In genomic region chr3:135439651-135440050, GRCm38 (mm10) we compare ENCODE assay signal across 8 mouse cellular contexts. TPM values are rescaled to one million over a fixed set of nuclear protein-coding genes. Genes with fewer than 3 reads are reported as not detected.
DNase-seq lines count a peak whose midpoint lies in the region; ATAC-seq and TF ChIP-seq lines count a peak whose summit lies in the region.

No protein-coding gene starts in this region.

- H3K9me3 ChIP-seq in embryonic facial prominence, embryonic 11.5 days (replicated peaks; ENCODE audit: control insufficient read depth, low read length), result no peaks in the 10 kb centered on the region
- H3K9me3 ChIP-seq in hindbrain, postnatal 0 days (ENCODE audit: low read length), result no peaks in the 10 kb centered on the region

- DNase-seq in left cerebral cortex, adult 2 months (ENCODE audit: extremely low spot score in 1 of 2, low spot score in 2 of 2), result no peak
- DNase-seq in left cerebral cortex, postnatal 25 days (ENCODE audit: low spot score in 2 of 2), result no peak
- DNase-seq in embryonic facial prominence, embryonic 11.5 days (ENCODE audit: low spot score), result no peak
- no peak for DNase-seq in hindbrain, postnatal 0 days (ENCODE audit: low spot score)
- DNase-seq in cerebellum, adult 8-10 months, result no peak
- DNase-seq in frontal cortex, postnatal 25 days (ENCODE audit: low spot score in 2 of 2), result no peak
- no peak for DNase-seq in kidney, adult 11 months

- H3K27me3 ChIP-seq in embryonic facial prominence, embryonic 11.5 days (ENCODE audit: control insufficient read depth, insufficient read depth, low read length), result no peaks in the 10 kb centered on the region
- no peaks in the 10 kb centered on the region for H3K27me3 ChIP-seq in hindbrain, postnatal 0 days (ENCODE audit: insufficient read depth, low read length)
- no peaks in the 10 kb centered on the region for H3K27me3 ChIP-seq in myocyte (ENCODE audit: control insufficient read depth, insufficient read depth, insufficient read length)

- TF ChIP-seq POLR2A in myocyte (IDR thresholded peaks at IDR 0.05; ENCODE audit: insufficient read length, low read depth), result no peak

- H3K9ac ChIP-seq in embryonic facial prominence, embryonic 11.5 days (replicated peaks; ENCODE audit: low read length), result peak overlapping the region; percentile 93
- H3K9ac ChIP-seq in hindbrain, postnatal 0 days (replicated peaks; ENCODE audit: low read length), result peak overlapping the region; percentile 81

- no peaks in the 10 kb centered on the region for H3K4me1 ChIP-seq in embryonic facial prominence, embryonic 11.5 days (ENCODE audit: control insufficient read depth, insufficient read depth, low read length)
- H3K4me1 ChIP-seq in hindbrain, postnatal 0 days (ENCODE audit: insufficient read depth, low read length), result no peaks in the 10 kb centered on the region

- H3K4me3 ChIP-seq in left cerebral cortex, adult 2 months, result peak overlapping the region; percentile 87
- peak overlapping the region; percentile 80 for H3K4me3 ChIP-seq in embryonic facial prominence, embryonic 11.5 days (ENCODE audit: low read depth, low read length)
- H3K4me3 ChIP-seq in hindbrain, postnatal 0 days (ENCODE audit: low read length), result peak overlapping the region; percentile 96
- H3K4me3 ChIP-seq in myocyte, result peak overlapping the region; percentile 98

- H3ac ChIP-seq in myocyte (ENCODE audit: control insufficient read depth, insufficient read length), result peak overlapping the region; percentile 94

- no peaks in the 10 kb centered on the region for H3K36me3 ChIP-seq in embryonic facial prominence, embryonic 11.5 days (replicated peaks; ENCODE audit: control insufficient read depth, insufficient read depth, low read depth, low read length)
- no peaks in the 10 kb centered on the region for H3K36me3 ChIP-seq in hindbrain, postnatal 0 days (ENCODE audit: insufficient read depth, low read length)
- H3K36me3 ChIP-seq in myocyte (ENCODE audit: control insufficient read depth, insufficient read depth), result peaks cover 31% of the 10 kb centered on the region

- peak overlapping the region; percentile 46 for H3K4me2 ChIP-seq in embryonic facial prominence, embryonic 11.5 days (ENCODE audit: low read depth, low read length)
- H3K4me2 ChIP-seq in hindbrain, postnatal 0 days (ENCODE audit: low read depth, low read length), result peak overlapping the region; percentile 77
- peak overlapping the region; percentile 70 for H3K4me2 ChIP-seq in myocyte (ENCODE audit: low read depth)

- H3K27ac ChIP-seq in left cerebral cortex, adult 2 months, result peak overlapping the region; percentile 99
- peak overlapping the region; percentile 99 for H3K27ac ChIP-seq in embryonic facial prominence, embryonic 11.5 days (replicated peaks; ENCODE audit: low read depth, low read length)
- H3K27ac ChIP-seq in hindbrain, postnatal 0 days, result peak overlapping the region; percentile 99

- intact Hi-C loops in left cerebral cortex, adult 2 months (cut with DNase I), result loop anchor here (2.0 to 10.0 kb wide), 4 partner anchors 37 to 1895 kb away; partner anchors contain the start of genes Cxxc4, Nfkb1 and Tet2
- intact Hi-C loops in left cerebral cortex, postnatal 25 days (cut with DNase I), result loop anchor here (5.0 kb wide), 1 partner anchor 253 kb away; the partner anchor contains the start of gene Nfkb1

- no peak for TF ChIP-seq CTCF in left cerebral cortex, adult 2 months (IDR thresholded peaks at IDR 0.05)
- TF ChIP-seq CTCF in hindbrain, postnatal 0 days (IDR thresholded peaks at IDR 0.05; ENCODE audit: low read depth), result no peak

- peaks cover 53% of the 10 kb centered on the region for H3K79me2 ChIP-seq in myocyte (ENCODE audit: control insufficient read depth, insufficient read depth)

- no peak for ATAC-seq in embryonic facial prominence, embryonic 11.5 days (replicated peaks; ENCODE audit: insufficient number of reproducible peaks, low FRiP score, low TSS enrichment, low read depth)
- ATAC-seq in hindbrain, postnatal 0 days, result no peak

- 5% methylated on average over 15 of the region's 15 CpGs for WGBS in embryonic facial prominence, embryonic 11.5 days
- WGBS in hindbrain, postnatal 0 days, result 1% methylated on average over 15 of the region's 15 CpGs

TF ChIP-seq in myocyte, 11 proteins besides CTCF, POLR2A, EP300 and RAD21:
- no peak for TF ChIP-seq POLR2AphosphoS2 (IDR thresholded peaks at IDR 0.05; ENCODE audit: insufficient read length, low read depth)
- TF ChIP-seq REST (IDR thresholded peaks at IDR 0.05; ENCODE audit: insufficient read depth, insufficient read length), result no peak
- no peak for TF ChIP-seq MYOD1 (IDR thresholded peaks at IDR 0.05; ENCODE audit: control insufficient read depth in 1 of 3, insufficient read length in 2 of 3, low read depth in 2 of 3)
- TF ChIP-seq TCF3 (IDR thresholded peaks at IDR 0.05; ENCODE audit: insufficient read length, low read depth), result no peak
- no peak for TF ChIP-seq MAX (IDR thresholded peaks at IDR 0.05; ENCODE audit: low read depth)
- TF ChIP-seq E2F4 (IDR thresholded peaks at IDR 0.05; ENCODE audit: insufficient read depth), result no peak
- TF ChIP-seq MYOG (IDR thresholded peaks at IDR 0.05; ENCODE audit: control insufficient read depth in 1 of 3, insufficient read depth in 1 of 3, insufficient read length in 2 of 3, low read depth in 2 of 3), result no peak
- no peak for TF ChIP-seq CEBPB (IDR thresholded peaks at IDR 0.05; ENCODE audit: insufficient read depth, poor library complexity, severe bottlenecking)
- no peak for TF ChIP-seq TCF12 (IDR thresholded peaks at IDR 0.05; ENCODE audit: insufficient read depth, poor library complexity, severe bottlenecking)
- no peak for TF ChIP-seq USF1 (IDR thresholded peaks at IDR 0.05; ENCODE audit: low read depth)
- no peak for TF ChIP-seq SRF (IDR thresholded peaks at IDR 0.05; ENCODE audit: control insufficient read depth, insufficient read length, low read depth)

RNA-seq across cellular contexts. Expression of gene Ube2d3, which starts 1.7 kb away (rescaled TPM):
- total RNA-seq in left cerebral cortex, adult 2 months (2021), result 100 to 1,000 TPM; 225 to 229 TPM
- total RNA-seq in left cerebral cortex, postnatal 25 days (2021), result 100 to 1,000 TPM; 231 to 239 TPM
- polyA plus RNA-seq in embryonic facial prominence, embryonic 11.5 days (2014; fragmentation: Nextera tagmentation; extraction: Ambion mirVana), result 676 and 720 TPM in 2 replicates
- total RNA-seq in hindbrain, postnatal 0 days (2014; rRNA removed), result 581 and 632 TPM in 2 replicates
- polyA plus RNA-seq in hindbrain, postnatal 0 days (2015; fragmentation: Nextera tagmentation; extraction: Ambion mirVana), result 321 and 336 TPM in 2 replicates
- 237 TPM for polyA plus RNA-seq in myocyte (2012; fragmentation: generic; extraction: Trizol)

RNA-seq across cellular contexts. Expression of gene Cisd2, which starts 15.9 kb away (rescaled TPM):
- total RNA-seq in left cerebral cortex, adult 2 months (2021), result 10 to 100 TPM; 38.7 to 39.3 TPM
- total RNA-seq in left cerebral cortex, postnatal 25 days (2021), result 10 to 100 TPM; 40.3 to 41.4 TPM
- polyA plus RNA-seq in embryonic facial prominence, embryonic 11.5 days (2014; fragmentation: Nextera tagmentation; extraction: Ambion mirVana), result 59.1 and 62.8 TPM in 2 replicates
- 21.2 and 21.7 TPM in 2 replicates for total RNA-seq in hindbrain, postnatal 0 days (2014; rRNA removed)
- polyA plus RNA-seq in hindbrain, postnatal 0 days (2015; fragmentation: Nextera tagmentation; extraction: Ambion mirVana), result 46.2 and 46.4 TPM in 2 replicates
- polyA plus RNA-seq in myocyte (2012; fragmentation: generic; extraction: Trizol), result 10.8 TPM

RNA-seq across cellular contexts. Expression of gene Manba, which starts 45.8 kb away (rescaled TPM):
- 10 to 100 TPM in 1 of 2 experiments, 1 to 10 TPM in 1; 8.9 to 15.5 TPM for total RNA-seq in left cerebral cortex, adult 2 months (2021)
- 1 to 10 TPM; 7.2 to 7.9 TPM for total RNA-seq in left cerebral cortex, postnatal 25 days (2021)
- 3.9 TPM in 2 replicates for polyA plus RNA-seq in embryonic facial prominence, embryonic 11.5 days (2014; fragmentation: Nextera tagmentation; extraction: Ambion mirVana)
- total RNA-seq in hindbrain, postnatal 0 days (2014; rRNA removed), result 10.2 and 10.7 TPM in 2 replicates
- polyA plus RNA-seq in hindbrain, postnatal 0 days (2015; fragmentation: Nextera tagmentation; extraction: Ambion mirVana), result 7.0 and 7.7 TPM in 2 replicates
- polyA plus RNA-seq in myocyte (2012; fragmentation: generic; extraction: Trizol), result 4.8 TPM
